Mouse (Mus musculus) forebrain, embryonic 16.5 days (tissue): Measurements from ENCODE around the gene Rab38. TPM values are rescaled to one million over a fixed set of nuclear protein-coding genes. Genes with fewer than 3 reads are reported as not detected.

Experiments used
- ATAC-seq: fragments of 200-750 bp; cut with Nextera tagmentation; 2 replicates; pipeline ENCODE4 v1.8.0; 2017; ENCODE audit warnings: mild to moderate bottlenecking, moderate library complexity
- H3K27ac ChIP-seq: fragments of 300-500 bp; sonication (generic); 2 replicates; pipeline ENCODE4 v1.5.1; 2014; ENCODE audit warnings: low read length, control low read depth
- H3K27me3 ChIP-seq: fragments of 300-500 bp; sonication (generic); replicated peaks from 2 replicates; pipeline ENCODE4 v1.6.1; 2014; ENCODE audit warnings: low read length; ENCODE audit not compliant: control insufficient read depth, insufficient read depth
- H3K36me3 ChIP-seq: fragments of 300-500 bp; sonication (generic); 2 replicates; pipeline ENCODE4 v1.6.1; 2014; ENCODE audit not compliant: control insufficient read depth, insufficient read depth
- H3K4me1 ChIP-seq: fragments of 300-500 bp; sonication (generic); replicated peaks from 2 replicates; pipeline ENCODE4 v1.6.1; 2014; ENCODE audit warnings: low read length; ENCODE audit not compliant: control insufficient read depth, insufficient read depth
- H3K4me2 ChIP-seq: fragments of 300-500 bp; sonication (generic); 2 replicates; pipeline ENCODE4 v1.6.1; 2014; ENCODE audit warnings: mild to moderate bottlenecking, low read length, control low read depth
- H3K4me3 ChIP-seq: fragments of 300-500 bp; sonication (generic); replicated peaks from 2 replicates; pipeline ENCODE4 v1.5.1; 2014; ENCODE audit warnings: mild to moderate bottlenecking, low read length, control low read depth
- H3K9ac ChIP-seq: fragments of 300-500 bp; sonication (generic); replicated peaks from 2 replicates; pipeline ENCODE4 v1.6.1; 2014; ENCODE audit warnings: low read depth, low read length, control low read depth
- H3K9me3 ChIP-seq: fragments of 300-500 bp; sonication (generic); 2 replicates; pipeline ENCODE4 v1.6.1; 2016; ENCODE audit warnings: low read length; ENCODE audit not compliant: control insufficient read depth
- WGBS: fragments of 180-500 bp; shearing (Covaris S2); extraction: QIAGEN DNeasy Blood & Tissue Kit; methylation state at CpG from one replicate; pipeline ENCODE4 v1.1.7; 2014; 5-methylcytosine and 5-hydroxymethylcytosine counted together
- polyA plus RNA-seq: library from polyadenylated mRNA; unstranded; fragments of >200 nt; fragmentation: Nextera tagmentation; extraction: Ambion mirVana; gene quantifications from 2 replicates; pipeline ENCODE4 v1.2.1, GENCODE M21; 2015

Rab38 gene
- polyA plus RNA-seq, 1 experiment from 2014 or later = 0.30 TPM

- Histone ChIP-seq H3K36me3 (no peaks in the 10 kb centered on the region), H3K27ac (no peak overlapping the region), H3K4me1 (no peaks in the 10 kb centered on the region), H3K4me2 (no peak overlapping the region), H3K9ac (no peak overlapping the region), H3K27me3 (no peaks in the 10 kb centered on the region), H3K4me3 (no peak overlapping the region), H3K9me3 (no peaks in the 10 kb centered on the region)
- WGBS = 13% methylated on average over 2 of the region's 2 CpGs
- ATAC-seq = no peak
These were observed 60.9 kb downstream of the Rab38 start for GRCm38 (mm10) chr7:88491020-88491419.

- no peaks in the 10 kb centered on the region for H3K9me3 ChIP-seq
- no peak overlapping the region for H3K9ac ChIP-seq
- H3K4me3 ChIP-seq = no peak overlapping the region
- WGBS = 85% methylated on average over 5 of the region's 5 CpGs
- no peaks in the 10 kb centered on the region for H3K27me3 ChIP-seq
- ATAC-seq = no peak
- no peak overlapping the region for H3K27ac ChIP-seq
- no peak overlapping the region for H3K4me2 ChIP-seq
- no peaks in the 10 kb centered on the region for H3K36me3 ChIP-seq
- H3K4me1 ChIP-seq = no peaks in the 10 kb centered on the region
These were observed 72.2 kb downstream of the Rab38 start for GRCm38 (mm10) chr7:88502217-88502817.

- no peak overlapping the region for H3K27ac ChIP-seq
- 91% methylated on average over 2 of the region's 2 CpGs for WGBS
- no peaks in the 10 kb centered on the region for H3K36me3 ChIP-seq
- H3K9me3 ChIP-seq = no peaks in the 10 kb centered on the region
- no peaks in the 10 kb centered on the region for H3K4me1 ChIP-seq
- H3K27me3 ChIP-seq = no peaks in the 10 kb centered on the region
- ATAC-seq = no peak
- no peak overlapping the region for H3K4me3 ChIP-seq
- no peak overlapping the region for H3K4me2 ChIP-seq
- no peak overlapping the region for H3K9ac ChIP-seq
These were observed 79.7 kb downstream of the Rab38 start for GRCm38 (mm10) chr7:88509748-88510147.

GRCm38 (mm10) chr7:88522481-88522880 is 92.4 kb downstream of the Rab38 start:
- no peak overlapping the region for H3K9ac ChIP-seq
- H3K9me3 ChIP-seq = no peaks in the 10 kb centered on the region
- H3K4me2 ChIP-seq = no peak overlapping the region
- H3K4me3 ChIP-seq = no peak overlapping the region
- no peak for ATAC-seq
- no peaks in the 10 kb centered on the region for H3K4me1 ChIP-seq
- no peaks in the 10 kb centered on the region for H3K27me3 ChIP-seq
- no peak overlapping the region for H3K27ac ChIP-seq
- H3K36me3 ChIP-seq = no peaks in the 10 kb centered on the region
- WGBS = 78% methylated on average over 1 of the region's 1 CpGs

GRCm38 (mm10) chr7:88527100-88527671 is 97.1 kb downstream of the Rab38 start:
- Histone ChIP-seq H3K4me3 (no peak overlapping the region), H3K9me3 (no peaks in the 10 kb centered on the region), H3K4me1 (no peaks in the 10 kb centered on the region), H3K27me3 (no peaks in the 10 kb centered on the region), H3K27ac (no peak overlapping the region), H3K4me2 (no peak overlapping the region), H3K9ac (no peak overlapping the region), H3K36me3 (no peaks in the 10 kb centered on the region)
- WGBS = 45% methylated on average over 1 of the region's 1 CpGs
- no peak for ATAC-seq

- Histone ChIP-seq H3K4me3 (no peak overlapping the region), H3K36me3 (no peaks in the 10 kb centered on the region), H3K27me3 (no peaks in the 10 kb centered on the region), H3K4me2 (no peak overlapping the region), H3K4me1 (no peaks in the 10 kb centered on the region), H3K9me3 (no peaks in the 10 kb centered on the region), H3K9ac (no peak overlapping the region), H3K27ac (no peak overlapping the region)
- ATAC-seq = no peak
These were observed 106.1 kb downstream of the Rab38 start for GRCm38 (mm10) chr7:88536127-88536531.

GRCm38 (mm10) chr7:88536743-88537142 is 106.7 kb downstream of the Rab38 start:
- Histone ChIP-seq H3K9me3 (no peaks in the 10 kb centered on the region), H3K9ac (no peak overlapping the region), H3K27me3 (no peaks in the 10 kb centered on the region), H3K4me1 (no peaks in the 10 kb centered on the region), H3K4me3 (no peak overlapping the region), H3K36me3 (no peaks in the 10 kb centered on the region), H3K27ac (no peak overlapping the region), H3K4me2 (no peak overlapping the region)
- no peak for ATAC-seq
- 70% methylated on average over 3 of the region's 3 CpGs for WGBS

Other genes with a start within 250 kb of the Rab38 start
- 8.8 and 10.5 TPM in 2 replicates for gene Ctsc, start 152.2 kb upstream of the Rab38 start, polyA plus RNA-seq